Mouse (Mus musculus): ENCODE results near the gene Gale.
A peak's percentile ranks its signal among the peaks of the same experiment; 100 is the strongest.
"Not testable (repeated sequence)": the region's sequence is repeated elsewhere in the genome, so short reads cannot be mapped to it uniquely, and the experiment has no call there.

Gale gene

DNA sequence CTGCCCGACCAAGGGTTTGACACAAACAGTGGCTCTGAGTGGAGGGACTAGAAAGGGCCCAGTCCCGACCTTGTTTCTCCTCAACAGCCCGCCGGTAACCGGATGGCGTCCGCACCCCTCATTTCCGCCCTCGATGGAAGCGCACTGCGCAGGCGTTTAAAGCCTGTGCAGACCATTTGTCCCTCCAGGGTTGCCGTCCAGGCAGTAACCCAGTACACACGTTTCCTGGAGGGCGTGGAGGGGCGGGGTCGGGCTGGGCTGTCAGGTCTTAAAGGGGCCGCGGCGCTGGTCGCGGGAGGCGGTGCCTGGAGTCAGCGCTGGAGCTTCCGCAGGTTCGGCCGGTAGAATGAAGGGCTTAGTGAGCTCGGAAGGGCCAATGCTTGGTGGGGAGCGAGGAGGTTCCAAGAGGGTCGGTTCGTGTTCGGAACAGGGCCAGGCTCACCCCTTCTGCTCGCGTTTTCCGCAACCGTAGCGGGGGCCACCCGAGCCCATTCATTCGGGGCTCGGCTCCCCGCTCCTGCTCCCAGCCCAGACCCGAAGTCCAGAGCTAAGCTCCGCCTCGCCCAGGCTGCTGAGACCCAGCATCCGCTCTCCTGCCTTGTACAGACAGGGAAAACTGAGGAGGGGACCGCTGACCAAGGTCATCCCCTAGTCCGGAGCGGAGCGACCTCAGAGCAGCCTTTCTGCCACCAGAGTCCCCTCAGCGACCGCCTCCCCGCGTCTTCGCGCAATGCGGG, at the start of gene Gale:
Gene Gale (plus strand): TSS at position 271 of the 737 bp plus-strand sequence.
- peak; percentile 83 to 91 for DNase-seq (ENCODE audit: low spot score in 2 of 2)

DNA sequence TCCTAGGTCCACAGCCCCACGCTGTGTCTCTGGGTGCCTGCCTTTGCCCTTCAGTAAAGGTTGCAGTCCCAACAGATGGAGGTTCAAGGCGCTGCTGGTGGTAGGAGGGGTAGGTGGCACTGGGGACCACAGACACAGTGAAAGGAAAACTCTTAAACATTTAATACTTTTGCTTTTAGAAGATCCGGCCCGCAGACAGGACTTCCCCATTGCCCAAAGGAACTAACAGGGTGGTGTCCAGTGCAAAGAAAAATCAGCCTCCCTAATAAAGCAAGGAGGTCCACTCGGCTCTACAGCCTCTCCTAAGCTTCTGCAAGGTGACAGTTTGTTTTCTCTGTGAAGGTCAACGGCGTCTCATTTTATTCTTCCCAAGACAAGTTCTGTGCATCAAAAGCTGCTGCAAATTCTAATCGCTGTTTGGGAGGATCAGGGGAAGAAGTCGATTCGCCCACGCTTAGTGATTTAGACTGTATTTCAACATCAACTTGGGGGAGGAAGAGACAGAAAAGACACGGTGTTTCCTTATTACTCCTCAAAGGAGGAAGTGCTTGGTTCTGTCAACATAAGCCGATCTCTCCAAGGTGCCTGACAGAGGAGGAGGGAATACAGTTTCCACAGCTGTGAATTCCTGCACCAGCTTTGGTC, 44.8 kb upstream of the Gale start:
- DNase-seq (ENCODE audit: low spot score in 2 of 2), result no peak

DNA sequence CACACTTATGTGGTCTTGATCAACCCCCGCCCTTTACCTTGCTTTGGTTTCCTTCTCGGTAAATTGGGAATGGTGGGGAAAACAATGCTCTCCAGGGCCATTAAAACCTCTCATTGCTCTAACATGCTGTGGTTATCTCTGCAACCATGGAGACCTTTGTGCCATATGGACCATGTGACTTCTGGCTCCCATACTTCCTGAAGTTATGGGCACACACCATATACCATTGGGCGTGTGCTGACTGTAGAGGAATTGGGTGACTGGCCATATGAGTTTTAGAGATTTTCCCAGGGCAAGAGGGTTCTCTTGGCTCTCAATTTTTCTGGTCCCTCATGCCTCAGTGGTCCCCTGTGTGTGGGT, 44.3 kb upstream of the Gale start:
- no peak for DNase-seq (ENCODE audit: low spot score in 2 of 2)

DNA sequence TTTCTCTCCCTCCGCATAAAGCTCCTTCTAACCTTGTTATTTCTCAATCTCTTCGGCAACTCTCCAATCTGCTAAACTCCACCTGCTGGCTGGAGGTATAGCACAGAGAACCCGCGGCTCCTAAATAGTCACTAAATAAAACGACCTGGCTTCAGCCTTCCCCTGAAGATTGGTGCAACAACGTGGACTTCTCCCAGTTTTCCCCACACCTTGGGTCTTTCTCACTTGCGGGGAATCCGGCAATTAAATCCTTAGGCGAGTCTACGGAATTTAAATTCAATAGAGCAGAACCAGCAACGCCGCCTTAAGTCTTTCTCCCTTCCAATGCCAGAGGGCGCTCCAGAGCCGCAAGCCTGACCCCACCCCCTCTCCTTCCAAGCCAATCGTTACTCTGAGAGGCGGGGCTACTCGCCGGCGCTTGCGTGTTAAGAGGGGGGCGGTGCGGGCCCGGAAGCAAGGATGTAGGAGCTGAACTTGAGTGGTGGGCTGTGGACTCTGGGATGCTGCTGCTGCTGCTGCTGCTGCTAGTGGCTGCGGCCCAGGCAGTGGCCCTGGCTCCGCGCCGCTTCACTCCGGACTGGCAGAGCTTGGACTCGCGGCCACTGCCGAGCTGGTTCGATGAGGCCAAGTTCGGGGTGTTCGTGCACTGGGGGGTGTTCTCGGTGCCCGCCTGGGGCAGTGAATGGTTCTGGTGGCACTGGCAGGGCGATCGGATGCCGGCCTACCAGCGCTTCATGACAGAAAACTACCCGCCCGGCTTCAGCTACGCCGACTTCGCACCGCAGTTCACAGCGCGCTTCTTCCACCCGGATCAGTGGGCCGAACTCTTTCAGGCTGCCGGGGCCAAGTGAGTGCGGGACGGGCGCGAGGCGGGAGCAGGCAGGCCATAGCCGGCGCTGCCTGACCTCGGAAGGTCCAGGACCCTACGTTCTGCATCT, 43.0 kb upstream of the Gale start, which contains the start of gene Fuca1:
Gene Fuca1 (plus strand): TSS at position 432 of the 938 bp plus-strand sequence.
- DNase-seq (ENCODE audit: low spot score in 2 of 2), result peak; percentile 94 to 96

DNA sequence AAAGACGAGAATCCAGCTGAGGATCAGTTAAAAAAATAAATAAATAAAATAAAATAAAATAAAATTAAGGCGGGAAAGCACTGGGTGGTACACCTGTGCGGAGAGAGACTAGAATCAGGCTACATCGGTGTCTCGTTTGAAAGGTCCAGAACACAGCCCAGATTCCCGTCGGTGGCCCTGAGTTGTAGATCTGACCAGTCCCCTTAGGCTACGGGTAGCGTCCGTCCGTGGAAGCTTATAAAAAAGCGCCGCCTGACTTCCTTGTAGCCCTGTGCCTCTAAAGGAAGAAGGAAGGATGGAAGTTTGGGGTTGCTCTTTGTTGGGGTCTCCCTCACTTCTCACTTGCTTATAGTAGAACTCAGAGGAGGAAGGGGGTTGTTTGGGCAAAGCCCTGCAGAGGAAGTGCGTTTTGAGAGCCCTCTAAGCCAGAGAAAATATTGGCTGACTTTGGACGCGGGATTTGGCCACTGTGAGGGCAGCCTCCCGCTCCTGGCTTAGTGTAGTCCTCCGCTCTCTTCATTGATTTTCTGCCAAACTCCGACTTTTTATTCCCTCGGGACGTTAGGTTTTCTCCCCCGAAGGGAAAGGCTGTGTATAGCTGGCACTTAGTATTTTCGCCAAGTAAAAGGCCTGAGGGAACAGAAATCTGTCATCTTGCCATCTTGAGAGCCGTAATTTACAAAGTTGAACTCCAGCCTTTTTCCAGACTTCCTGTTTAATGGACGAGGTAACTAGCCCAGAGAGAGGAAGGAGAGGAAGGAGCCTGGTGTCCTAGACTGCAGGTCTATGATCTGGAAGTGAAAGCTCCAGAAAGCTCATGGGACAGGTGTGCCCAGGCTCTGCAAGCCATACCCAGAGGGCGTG, 42.0 kb upstream of the Gale start:
- DNase-seq (ENCODE audit: low spot score in 2 of 2), result peak in 1 of 2 experiments; percentile 21

DNA sequence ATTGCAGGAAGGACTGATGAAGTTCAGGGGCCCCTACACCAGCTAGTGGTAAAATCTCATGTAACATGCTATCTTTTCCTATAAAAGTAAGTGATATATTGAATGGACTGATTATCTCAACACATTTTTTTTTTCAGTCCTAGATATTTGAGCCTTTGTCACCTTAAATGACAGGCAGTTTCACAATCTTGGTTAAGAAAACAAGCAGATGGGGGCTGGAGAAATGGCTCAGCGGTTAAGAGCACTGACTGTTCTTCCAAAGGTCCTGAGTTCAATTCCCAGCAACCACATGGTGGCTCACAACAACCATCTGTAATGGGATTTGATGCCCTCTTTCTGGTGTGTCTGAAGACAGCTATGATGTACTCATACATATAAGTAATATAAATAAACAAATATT, 41.3 kb upstream of the Gale start:
- DNase-seq (ENCODE audit: low spot score in 2 of 2), result no peak

DNA sequence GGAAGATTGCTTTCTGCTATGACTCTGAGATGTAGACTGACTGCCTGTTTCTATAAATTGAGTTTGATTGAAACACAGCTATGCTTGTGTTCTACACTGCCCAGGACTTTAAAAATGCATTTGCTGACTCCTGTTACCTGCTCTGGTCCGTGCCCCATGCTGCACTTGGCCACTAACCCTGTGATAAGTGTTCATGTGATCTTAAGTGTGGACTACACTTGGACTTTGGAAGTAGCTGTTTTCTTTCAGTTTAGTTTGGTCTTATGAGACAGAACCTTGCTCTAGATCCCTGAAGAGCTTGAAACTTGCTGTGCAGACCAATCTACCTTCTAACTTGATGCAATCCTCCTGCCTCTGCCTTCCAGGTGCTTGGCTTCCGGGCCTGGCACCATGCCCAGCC, 39.1 kb upstream of the Gale start:
- no peak for DNase-seq (ENCODE audit: low spot score in 2 of 2)

DNA sequence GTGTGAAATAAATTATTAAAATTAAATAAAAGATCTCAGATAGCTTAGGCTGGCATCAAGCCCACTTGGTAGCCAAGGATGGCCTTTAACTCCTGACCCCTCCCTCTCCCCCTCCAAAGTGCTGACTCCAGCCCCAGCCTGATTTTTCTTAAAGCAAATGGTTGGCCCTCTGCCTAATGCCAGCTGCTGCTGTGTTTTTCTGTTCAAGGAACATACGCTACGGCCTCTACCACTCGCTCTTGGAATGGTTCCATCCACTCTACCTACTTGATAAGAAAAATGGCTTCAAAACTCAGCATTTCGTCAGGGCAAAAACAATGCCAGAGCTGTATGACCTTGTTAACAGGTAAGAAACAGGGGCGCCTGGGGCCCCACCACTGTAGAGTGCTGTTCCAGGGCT, 38.2 kb upstream of the Gale start:
- no peak for DNase-seq (ENCODE audit: low spot score in 2 of 2)

DNA sequence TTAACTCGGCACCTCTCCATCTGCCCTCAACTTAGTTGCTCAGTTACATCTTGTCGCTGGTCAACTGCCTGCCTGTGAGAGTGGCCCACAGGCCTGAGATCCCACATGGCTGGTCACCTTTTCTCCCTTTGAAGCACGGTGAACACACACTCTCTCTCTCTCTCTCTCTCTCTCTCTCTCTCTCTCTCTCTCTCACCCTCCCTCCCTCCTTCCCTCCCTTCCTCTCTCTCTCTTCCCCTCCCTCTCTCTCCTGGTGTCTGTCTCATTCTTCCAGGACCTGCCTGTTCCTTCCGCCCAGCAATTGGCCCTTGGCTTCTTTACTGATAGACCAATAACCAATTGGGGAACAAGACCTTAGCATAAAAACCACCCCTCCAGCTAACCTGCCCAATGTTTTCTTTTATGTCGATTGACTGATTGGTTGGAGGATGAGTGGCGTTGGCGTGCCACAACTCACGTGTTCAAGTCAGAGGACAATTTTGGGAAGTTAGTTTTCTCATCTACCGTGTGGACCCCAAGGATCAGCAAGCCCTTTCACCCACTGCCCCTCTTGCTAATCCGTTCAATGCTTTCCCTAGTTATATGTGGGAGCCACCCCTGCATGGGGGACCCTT, 37.2 kb upstream of the Gale start:
- no peak for DNase-seq (ENCODE audit: low spot score in 2 of 2)

DNA sequence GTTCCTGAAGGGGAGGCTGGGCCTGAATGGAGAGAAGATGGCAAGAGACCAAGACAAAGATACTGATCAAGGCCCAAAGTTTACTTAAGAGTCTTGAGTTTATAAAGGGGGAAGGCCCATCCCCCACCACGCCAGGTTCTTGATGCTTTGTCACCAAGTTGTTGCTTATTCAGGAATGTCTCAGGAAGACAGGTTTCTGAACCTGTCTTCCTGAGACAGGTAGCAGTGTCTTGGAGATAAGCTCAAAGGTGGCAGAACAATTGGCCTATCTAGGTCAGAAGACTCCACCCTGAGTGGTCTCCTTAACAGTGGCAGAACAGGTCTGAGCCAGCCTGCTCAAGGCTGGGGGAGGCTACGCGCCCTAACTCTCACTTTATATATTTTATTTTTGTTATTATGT, 36.7 kb upstream of the Gale start:
- no peak for DNase-seq (ENCODE audit: low spot score in 2 of 2)

DNA sequence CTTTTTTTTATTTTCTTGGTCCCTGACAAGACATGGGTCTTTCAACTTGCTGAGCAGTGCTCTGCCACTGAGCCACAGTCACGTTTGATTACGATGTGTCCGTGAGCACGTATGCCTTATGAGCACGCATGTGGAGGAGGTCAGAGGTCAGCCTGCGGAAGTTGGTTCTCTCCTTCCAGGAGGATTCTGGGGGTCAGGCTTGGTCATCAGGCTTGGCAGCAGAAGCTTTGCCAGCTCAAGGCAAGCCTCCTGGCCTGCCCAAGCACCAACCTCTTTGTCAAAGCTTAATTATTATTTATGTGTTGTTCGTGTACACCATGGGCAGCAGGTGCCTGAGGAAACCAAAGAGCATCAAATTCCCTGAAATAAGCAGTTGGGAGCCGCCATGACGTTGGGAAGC, 35.2 kb upstream of the Gale start:
- DNase-seq (ENCODE audit: low spot score in 2 of 2), result no peak

DNA sequence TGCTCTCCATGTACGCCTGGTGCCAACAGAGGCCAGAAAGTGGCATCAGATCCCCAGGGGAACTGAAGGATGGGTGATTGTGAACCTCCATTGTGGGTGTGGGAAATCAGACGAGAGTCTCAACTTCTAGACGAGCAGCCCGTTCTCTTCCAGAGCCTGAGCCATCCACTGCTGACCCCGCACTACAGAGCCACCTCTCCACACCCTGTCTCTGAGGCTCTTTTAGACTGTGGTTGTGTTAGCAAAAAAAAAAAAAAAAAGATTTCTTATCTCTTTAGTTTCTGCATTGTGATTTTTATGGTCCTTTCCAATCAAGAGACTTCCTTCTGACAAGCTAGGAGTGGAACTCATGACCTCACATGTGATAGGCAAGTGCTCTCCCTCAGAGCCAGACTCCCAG, 34.1 kb upstream of the Gale start:
- no peak for DNase-seq (ENCODE audit: low spot score in 2 of 2)

DNA sequence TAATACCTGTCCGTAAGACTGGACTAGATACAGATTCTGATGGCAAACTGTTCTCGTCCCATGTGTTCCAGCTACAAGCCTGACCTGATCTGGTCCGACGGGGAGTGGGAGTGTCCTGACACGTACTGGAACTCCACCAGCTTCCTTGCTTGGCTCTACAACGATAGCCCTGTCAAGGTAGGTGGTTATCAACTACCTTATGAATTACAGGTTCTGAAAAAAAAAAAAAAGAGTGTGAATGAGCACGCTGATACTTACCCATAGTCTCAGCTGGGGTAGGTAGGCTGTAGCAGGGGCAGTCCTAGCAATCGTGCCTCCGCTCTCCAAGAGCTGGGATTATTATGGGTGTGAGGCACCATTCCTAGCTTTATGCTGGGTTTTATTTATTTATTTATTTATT, 33.7 kb upstream of the Gale start:
- DNase-seq (ENCODE audit: low spot score in 2 of 2), result no peak

DNA sequence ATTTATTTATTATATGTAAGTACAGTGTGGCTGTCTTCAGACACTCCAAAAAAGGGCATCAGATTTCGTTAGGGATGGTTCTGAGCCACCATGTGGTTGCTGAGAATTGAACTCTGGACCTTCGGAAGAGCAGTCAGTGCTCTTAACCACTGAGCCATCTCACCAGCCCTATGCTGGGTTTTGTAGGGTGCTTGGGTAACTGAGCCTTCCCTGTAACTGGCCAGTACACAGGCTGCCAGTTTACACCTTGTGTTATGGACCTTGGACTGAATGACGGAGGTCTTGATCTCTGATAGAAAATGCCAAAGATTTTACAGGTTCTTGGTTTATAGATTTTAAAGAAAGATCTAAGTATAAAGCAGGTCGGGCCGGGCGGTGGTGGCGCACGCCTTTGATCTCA, 33.3 kb upstream of the Gale start:
- DNase-seq (ENCODE audit: low spot score in 2 of 2), result no peak

DNA sequence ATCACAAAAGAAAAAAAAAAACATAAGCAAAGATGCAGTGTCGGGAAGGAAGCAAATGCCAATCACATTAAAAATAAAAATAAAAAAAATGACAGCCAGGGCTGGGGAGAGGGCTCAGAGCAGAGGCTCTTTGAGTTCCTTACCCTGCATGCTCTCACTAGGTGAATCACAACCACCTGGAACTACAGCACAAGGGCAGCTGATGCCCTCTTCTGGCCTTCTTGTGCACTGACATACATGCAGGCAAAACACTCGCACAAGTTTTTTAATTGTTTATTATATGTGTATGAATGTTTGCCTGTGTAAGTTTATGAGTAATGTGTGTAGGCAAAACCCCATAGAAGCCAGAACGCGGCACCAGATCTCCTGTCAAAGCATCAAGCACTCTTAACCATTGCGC, 31.7 kb upstream of the Gale start:
- no peak for DNase-seq (ENCODE audit: low spot score in 2 of 2)

DNA sequence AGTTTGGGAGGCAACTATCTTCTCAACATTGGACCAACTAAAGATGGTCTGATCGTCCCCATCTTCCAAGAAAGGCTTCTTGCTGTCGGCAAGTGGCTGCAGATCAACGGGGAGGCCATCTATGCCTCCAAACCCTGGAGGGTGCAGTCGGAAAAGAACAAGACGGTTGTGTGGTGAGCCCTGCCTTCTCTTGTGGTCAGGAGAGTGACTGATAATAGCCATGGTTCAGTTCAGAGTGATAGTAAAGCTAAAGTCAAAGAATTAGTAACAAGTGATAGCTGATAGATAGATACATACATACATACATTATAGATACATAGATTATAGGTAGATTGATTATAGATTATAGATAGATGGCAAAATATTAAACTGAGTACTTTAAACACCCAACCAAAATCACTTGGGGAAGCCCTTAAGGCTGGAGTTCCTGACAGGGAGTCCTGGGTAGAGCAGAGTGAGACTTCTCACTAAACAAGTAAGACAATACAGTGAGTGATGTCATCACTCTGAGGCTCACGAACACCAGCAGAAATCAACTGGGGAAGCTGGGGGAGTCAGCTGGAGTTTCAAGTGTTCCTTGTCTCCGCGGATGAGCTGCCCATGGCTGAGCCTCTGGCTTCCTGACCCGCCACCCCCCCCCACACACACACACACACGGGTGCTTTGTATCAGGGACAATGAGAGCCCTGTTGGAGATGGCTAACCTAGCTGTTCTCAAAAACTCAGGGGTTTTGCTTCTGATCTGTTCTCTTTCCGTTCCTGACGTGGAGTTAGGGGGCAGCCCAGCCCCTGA, 28.6 kb upstream of the Gale start:
- DNase-seq (ENCODE audit: low spot score in 2 of 2), result no peak

DNA sequence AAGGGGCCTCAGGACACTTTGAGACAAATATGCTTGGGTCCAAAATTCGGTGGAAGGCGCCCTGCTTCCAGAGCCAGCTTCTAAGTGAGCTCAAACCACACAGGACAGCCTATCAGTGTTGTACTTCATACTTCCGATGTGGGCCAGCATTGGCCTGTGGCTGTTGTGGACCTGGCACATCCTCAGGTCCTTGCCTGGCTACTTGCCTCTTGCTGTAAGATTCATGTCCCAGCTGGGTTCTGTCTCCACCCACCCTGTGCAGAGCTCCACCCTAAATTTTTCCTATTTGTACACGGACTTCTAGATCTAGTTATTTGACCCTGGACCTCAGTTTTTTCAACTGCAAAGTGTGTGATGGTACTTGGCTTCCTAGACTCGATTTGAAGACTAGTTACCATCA, 28.0 kb upstream of the Gale start:
- DNase-seq (ENCODE audit: low spot score in 2 of 2), result no peak

DNA sequence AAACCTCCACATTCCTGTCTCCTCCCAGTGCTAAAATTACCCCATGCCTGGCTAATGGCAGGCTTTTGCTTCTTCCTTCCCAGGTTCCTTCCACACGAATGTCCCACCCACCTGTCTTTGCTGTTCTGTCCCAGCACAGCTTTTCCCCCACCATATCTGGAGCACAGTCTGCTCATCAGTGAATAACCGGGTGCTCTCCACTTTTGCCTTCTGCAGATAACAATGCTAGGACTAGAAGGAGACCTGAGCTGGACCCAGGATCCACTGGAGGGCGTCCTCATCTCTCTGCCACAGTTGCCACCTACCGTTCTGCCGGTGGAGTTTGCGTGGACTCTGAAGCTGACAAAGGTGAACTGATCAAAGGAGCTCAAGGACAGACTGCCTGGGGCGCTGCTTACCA, 24.7 kb upstream of the Gale start:
- DNase-seq (ENCODE audit: low spot score in 2 of 2), result no peak

DNA sequence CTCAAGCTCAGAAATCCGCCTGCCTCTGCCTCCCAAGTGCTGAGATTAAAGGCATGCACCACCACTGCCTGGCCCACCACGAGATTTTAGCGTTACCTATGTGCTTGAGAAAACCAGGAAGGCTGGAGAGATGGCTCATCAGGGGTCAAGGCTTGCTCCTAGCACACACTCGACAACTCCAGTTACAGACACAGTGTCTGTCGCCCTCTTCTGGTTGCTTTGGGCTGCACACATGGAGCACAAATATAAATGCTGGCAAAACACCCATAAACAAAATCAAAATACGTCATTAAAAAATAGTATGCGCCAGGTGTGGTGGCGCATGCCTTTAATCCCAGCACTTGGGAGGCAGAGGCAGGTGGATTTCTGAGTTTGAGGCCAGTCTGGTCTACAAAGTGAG, 22.5 kb upstream of the Gale start:
- DNase-seq (ENCODE audit: low spot score in 2 of 2), result not testable (repeated sequence)

DNA sequence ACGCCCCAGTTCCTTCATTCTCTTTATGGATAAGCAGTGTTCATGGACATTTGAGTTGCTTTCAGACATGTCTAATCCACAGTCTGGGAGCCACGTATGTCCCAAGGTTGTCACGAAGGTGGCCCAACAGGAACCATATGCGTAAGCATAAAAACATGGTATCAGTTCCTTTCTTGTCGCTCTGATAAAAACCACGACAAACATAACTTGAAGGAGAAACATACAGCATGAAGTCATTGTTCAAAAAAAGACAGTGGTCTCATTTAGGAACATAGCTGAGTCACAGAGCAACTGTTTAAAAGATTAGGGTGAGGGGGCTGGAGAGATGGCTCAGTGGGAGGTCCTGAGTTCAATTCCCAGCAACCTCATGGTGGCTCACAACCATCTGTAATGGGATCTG, 21.3 kb upstream of the Gale start:
- DNase-seq (ENCODE audit: low spot score in 2 of 2), result no peak

Measured in cerebellum, postnatal 4 days (tissue).